Mouse (Mus musculus) CH12.LX (cell line): Measurements from ENCODE around the gene Klhl35. TPM values are rescaled to one million over a fixed set of nuclear protein-coding genes. Genes with fewer than 3 reads are reported as not detected.

Experiments used
- DNase-seq: peaks from one replicate; pipeline ENCODE4 v3.0.0-alpha.2; 2013; ENCODE audit errors: extremely low read depth
- H3K27ac ChIP-seq: 2 replicates; pipeline ENCODE4 v1.5.1; 2012; ENCODE audit warnings: low read depth, mild to moderate bottlenecking, control low read depth, moderate library complexity; ENCODE audit not compliant: insufficient read depth
- H3K27me3 ChIP-seq: replicated peaks from 2 replicates; pipeline ENCODE3; 2012; ENCODE audit warnings: inconsistent platforms
- H3K36me3 ChIP-seq, 2 experiments: replicated peaks in 1 of 2; 2 replicates each; pipeline versions ENCODE3 to v1.6.1; 2012; ENCODE audit warnings: inconsistent platforms in 1 of 2, low read length in 1 of 2, mild to moderate bottlenecking in 1 of 2, mixed read lengths in 1 of 2, moderate library complexity in 1 of 2; ENCODE audit not compliant: control insufficient read depth in 1 of 2, insufficient read depth in 1 of 2
- H3K4me1 ChIP-seq, 2 experiments: 2 replicates each; pipeline ENCODE4 v1.6.1; 2012; ENCODE audit warnings: inconsistent platforms in 1 of 2, moderate library complexity in 1 of 2; ENCODE audit not compliant: insufficient read depth in 2 of 2, control insufficient read depth in 1 of 2
- H3K4me2 ChIP-seq: 2 replicates; pipeline ENCODE4 v1.6.1; 2012; ENCODE audit warnings: low read depth, mild to moderate bottlenecking, control low read depth; ENCODE audit not compliant: poor library complexity, insufficient read depth, severe bottlenecking
- H3K4me3 ChIP-seq, 3 experiments: fragments of 150-350 bp in 1 of 3; sonication (generic) in 1 of 3; replicated peaks in 1 of 3; 2 replicates each; pipeline versions ENCODE3 to v1.5.1; 2011 to 2012; ENCODE audit warnings: low read depth in 2 of 3, low read length in 2 of 3, mild to moderate bottlenecking in 2 of 3, moderate library complexity in 2 of 3, control low read depth in 1 of 3, improper control_type of control experiment in 1 of 3, inconsistent platforms in 1 of 3, mixed read lengths in 1 of 3; ENCODE audit not compliant: poor library complexity in 1 of 3
- H3K79me2 ChIP-seq: replicated peaks from 2 replicates; pipeline ENCODE4 v1.6.1; 2012; ENCODE audit warnings: mild to moderate bottlenecking, moderate library complexity; ENCODE audit not compliant: control insufficient read depth, poor library complexity, insufficient read depth, severe bottlenecking; ENCODE audit errors: extremely low read depth
- H3K9ac ChIP-seq: 2 replicates; pipeline ENCODE4 v1.6.1; 2012; ENCODE audit warnings: low read depth, mild to moderate bottlenecking, control low read depth, moderate library complexity; ENCODE audit not compliant: insufficient read depth
- H3K9me3 ChIP-seq: replicated peaks from 2 replicates; pipeline ENCODE3; 2012; ENCODE audit warnings: low read length, inconsistent platforms, mixed read lengths
- CHD2 ChIP-seq: IDR thresholded peaks from 2 replicates; pipeline ENCODE4 v1.6.1; 2011; ENCODE audit warnings: low read length, improper control_type of control experiment
- CTCF ChIP-seq, 2 experiments: IDR thresholded peaks in 1 of 2; conservative IDR thresholded peaks in 1 of 2; 2 replicates each; pipeline ENCODE4 v1.5.1; 2011 to 2012; ENCODE audit warnings: low read depth in 2 of 2, low read length in 2 of 2, improper control_type of control experiment in 1 of 2, inconsistent platforms in 1 of 2, mild to moderate bottlenecking in 1 of 2, moderate library complexity in 1 of 2
- E2F4 ChIP-seq: IDR thresholded peaks from 2 replicates; pipeline ENCODE4 v1.6.1; 2011; ENCODE audit warnings: low read depth, low read length, improper control_type of control experiment; ENCODE audit not compliant: insufficient replicate concordance
- ETS1 ChIP-seq: conservative IDR thresholded peaks from 2 replicates; pipeline ENCODE4 v1.6.1; 2012; ENCODE audit warnings: low read depth, mild to moderate bottlenecking, inconsistent platforms, low read length, improper control_type of control experiment, moderate library complexity
- GABPA ChIP-seq: IDR thresholded peaks from 2 replicates; pipeline ENCODE4 v1.6.1; 2012; ENCODE audit warnings: low read depth, low read length, improper control_type of control experiment, inconsistent platforms; ENCODE audit not compliant: insufficient replicate concordance
- IRF4 ChIP-seq: IDR thresholded peaks from 2 replicates; pipeline ENCODE4 v1.6.1; 2014; ENCODE audit warnings: low read depth, mild to moderate bottlenecking, inconsistent platforms, low read length, improper control_type of control experiment
- MEF2A ChIP-seq: IDR thresholded peaks from 2 replicates; pipeline ENCODE4 v1.6.1; 2014; ENCODE audit warnings: low read depth, mild to moderate bottlenecking, inconsistent platforms, low read length, improper control_type of control experiment, borderline replicate concordance
- MYC ChIP-seq: IDR thresholded peaks from 2 replicates; pipeline ENCODE4 v1.6.1; 2011; ENCODE audit warnings: low read depth, mild to moderate bottlenecking, improper control_type of control experiment, low read length
- NELFE ChIP-seq: IDR thresholded peaks from 2 replicates; pipeline ENCODE4 v1.6.1; 2011; ENCODE audit warnings: low read depth, low read length, improper control_type of control experiment
- PAX5 ChIP-seq: IDR thresholded peaks from 2 replicates; pipeline ENCODE4 v1.6.1; 2012; ENCODE audit warnings: low read length, inconsistent platforms, mixed read lengths
- POLR2A ChIP-seq: IDR thresholded peaks from 2 replicates; pipeline ENCODE4 v1.6.1; 2011; ENCODE audit warnings: low read depth, mild to moderate bottlenecking, improper control_type of control experiment, low read length
- POLR2AphosphoS2 ChIP-seq: IDR thresholded peaks from 2 replicates; pipeline ENCODE4 v1.6.1; 2011; ENCODE audit warnings: low read depth, low read length, improper control_type of control experiment
- TCF12 ChIP-seq: IDR thresholded peaks from 2 replicates; pipeline ENCODE4 v1.6.1; 2014; ENCODE audit warnings: low read depth, mild to moderate bottlenecking, inconsistent platforms, low read length, improper control_type of control experiment
- UBTF ChIP-seq: IDR thresholded peaks from 2 replicates; pipeline ENCODE4 v1.6.1; 2012; ENCODE audit warnings: low read depth, mild to moderate bottlenecking, inconsistent platforms, low read length, improper control_type of control experiment, moderate library complexity
- USF1 ChIP-seq: IDR thresholded peaks from 2 replicates; pipeline ENCODE4 v1.6.1; 2014; ENCODE audit warnings: low read depth, mild to moderate bottlenecking, inconsistent platforms, low read length, improper control_type of control experiment
- ZKSCAN1 ChIP-seq: IDR thresholded peaks from 2 replicates; pipeline ENCODE4 v1.6.1; 2012; ENCODE audit warnings: low read depth, inconsistent platforms, low read length, improper control_type of control experiment, borderline replicate concordance
- dilution Hi-C: fragments of 300-500 bp; cut with MboI; formaldehyde crosslinking; loops from 2 replicates; pipeline ENCODE4 v1.14.3; 2020; ENCODE audit warnings: low sequenced_read_pairs; ENCODE audit not compliant: extremely low pct_unique_long_range_greater_than_20kb, extremely low pct_ligation_motif_present
- in situ Hi-C: fragments of 300-500 bp; cut with MboI; formaldehyde crosslinking; loops from 3 replicates; pipeline ENCODE4 v1.14.3; 2019; ENCODE audit warnings: low sequenced_read_pairs, low pct_ligation_motif_present, low pct_unique_long_range_greater_than_20kb, mixed read lengths
- polyA plus RNA-seq: library from polyadenylated mRNA; unstranded; fragments of >175 nt; gene quantifications from 2 replicates; pipeline ENCODE4 v1.2.1, GENCODE M21; 2012; ENCODE audit warnings: low read depth; ENCODE audit not compliant: insufficient read length
- total RNA-seq, 2 experiments: library from RNA; depleted of rRNA; stranded (reverse); fragments of 300-350 nt in 1 of 2; fragments of >200 nt in 1 of 2; gene quantifications; 2 replicates each; pipeline ENCODE4 v1.2.3; 2012 to 2014

The Klhl35 gene
- total and polyA plus RNA-seq, 3 experiments, result not detected

- Histone ChIP-seq H3K4me2 (no peak overlapping the region), H3K4me1 (peaks cover 3 to 22% of the 10 kb centered on the region in 2 experiments; a peak in 3 of 4 replicates), H3K27me3 (no peaks in the 10 kb centered on the region), H3K79me2 (no peaks in the 10 kb centered on the region), H3K36me3 (peaks cover 0 to 17% of the 10 kb centered on the region in 2 experiments), H3K27ac (no peak overlapping the region), H3K9ac (no peak overlapping the region), H3K4me3 (no peak overlapping the region), H3K9me3 (no peaks in the 10 kb centered on the region)
- dilution Hi-C loops (no loop called here), in situ Hi-C loops (no loop called here)
- no peak for DNase-seq
- TF ChIP-seq POLR2AphosphoS2 (no peak), ETS1 (no peak), CHD2 (no peak), NELFE (no peak), CTCF (conservative IDR thresholded peaks at IDR 0.05 in 1 of 2, IDR thresholded peaks at IDR 0.05 in 1 of 2; ENCODE audit: low read depth in 2 of 2, low read length in 2 of 2) (no peak), PAX5 (no peak), E2F4 (no peak)
Observed at GRCm38 (mm10) chr7:99421006-99421405, 44.8 kb upstream of the Klhl35 start.

- peaks cover 24 to 56% of the 10 kb centered on the region in 2 experiments for H3K4me1 ChIP-seq
- H3K9ac ChIP-seq, result no peak overlapping the region
- no peak for DNase-seq
- peaks cover 0 to 23% of the 10 kb centered on the region in 2 experiments for H3K36me3 ChIP-seq
- H3K27me3 ChIP-seq, result no peaks in the 10 kb centered on the region
- no peak overlapping the region for H3K4me3 ChIP-seq
- no peaks in the 10 kb centered on the region for H3K9me3 ChIP-seq
- no peak overlapping the region for H3K27ac ChIP-seq
- TF ChIP-seq IRF4, result no peak
- TF ChIP-seq MYC, result no peak
- no peak for TF ChIP-seq MEF2A
- TF ChIP-seq GABPA, result no peak
- no peak for TF ChIP-seq TCF12
- no peak for TF ChIP-seq UBTF
- no peak for TF ChIP-seq POLR2A
- TF ChIP-seq USF1, result no peak
- TF ChIP-seq ZKSCAN1, result no peak
- TF ChIP-seq, all 38 proteins: peak for 0
- dilution Hi-C loops, result no loop called here
- Histone ChIP-seq H3K4me2 (no peak overlapping the region), H3K79me2 (no peaks in the 10 kb centered on the region)
- in situ Hi-C loops, result no loop called here
Observed at GRCm38 (mm10) chr7:99424538-99425155, 41.2 kb upstream of the Klhl35 start.
